Mouse (Mus musculus) limb, embryonic 11.5 days (tissue): ENCODE measurements at regions not wholly inside any gene's neighbourhood (a gene's known extent, or its start where the extent isn't known, plus 50 kb on each side); places are given as distances from the start of the nearest gene placed in this dataset.

Experiments
- ATAC-seq: fragments of 200-750 bp; cut with Nextera tagmentation; 2 replicates; pipeline ENCODE4 v1.8.0; 2017; ENCODE audit warnings: low read depth; ENCODE audit not compliant: insufficient number of reproducible peaks, low FRiP score, low TSS enrichment
- DNase-seq: peaks from one replicate; pipeline ENCODE4 v3.0.0-alpha.2; 2015; ENCODE audit warnings: low spot score
- H3K27ac ChIP-seq: fragments of 300-500 bp; sonication (generic); replicated peaks from 2 replicates; pipeline ENCODE4 v1.5.1; 2014; ENCODE audit warnings: low read depth, mild to moderate bottlenecking, low read length
- H3K27me3 ChIP-seq: fragments of 300-500 bp; sonication (generic); 2 replicates; pipeline ENCODE4 v1.6.1; 2014; ENCODE audit warnings: mild to moderate bottlenecking, low read length, mixed read lengths; ENCODE audit not compliant: control insufficient read depth, insufficient read depth
- H3K36me3 ChIP-seq: fragments of 300-500 bp; sonication (generic); 2 replicates; pipeline ENCODE4 v1.6.1; 2014; ENCODE audit warnings: mild to moderate bottlenecking, low read length, moderate library complexity, mixed read lengths; ENCODE audit not compliant: control insufficient read depth, insufficient read depth
- H3K4me1 ChIP-seq: fragments of 300-500 bp; sonication (generic); 2 replicates; pipeline ENCODE4 v1.6.1; 2014; ENCODE audit warnings: low read length, mixed read lengths; ENCODE audit not compliant: control insufficient read depth, insufficient read depth
- H3K4me2 ChIP-seq: fragments of 300-500 bp; sonication (generic); 2 replicates; pipeline ENCODE4 v1.6.1; 2014; ENCODE audit warnings: low read depth, mild to moderate bottlenecking, moderate library complexity; ENCODE audit not compliant: severe bottlenecking
- H3K4me3 ChIP-seq: fragments of 300-500 bp; sonication (generic); 2 replicates; pipeline ENCODE4 v1.5.1; 2014; ENCODE audit warnings: low read depth, low read length
- H3K9ac ChIP-seq: fragments of 300-500 bp; sonication (generic); 2 replicates; pipeline ENCODE4 v1.6.1; 2014; ENCODE audit warnings: mild to moderate bottlenecking, low read length
- H3K9me3 ChIP-seq: fragments of 300-500 bp; sonication (generic); 2 replicates; pipeline ENCODE4 v1.6.1; 2016; ENCODE audit warnings: low read length; ENCODE audit not compliant: control insufficient read depth
- WGBS: fragments of 180-500 bp; shearing (Covaris S2); extraction: QIAGEN DNeasy Blood & Tissue Kit; methylation state at CpG from one replicate; pipeline ENCODE4 v1.1.7; 2014; 5-methylcytosine and 5-hydroxymethylcytosine counted together

- Histone ChIP-seq H3K27me3 (no peaks in the 10 kb centered on the region), H3K9me3 (no peaks in the 10 kb centered on the region)
These were observed 279.1 kb upstream of the Zfp64 start for GRCm38 (mm10) chr2:169234368-169235070.

DNA sequence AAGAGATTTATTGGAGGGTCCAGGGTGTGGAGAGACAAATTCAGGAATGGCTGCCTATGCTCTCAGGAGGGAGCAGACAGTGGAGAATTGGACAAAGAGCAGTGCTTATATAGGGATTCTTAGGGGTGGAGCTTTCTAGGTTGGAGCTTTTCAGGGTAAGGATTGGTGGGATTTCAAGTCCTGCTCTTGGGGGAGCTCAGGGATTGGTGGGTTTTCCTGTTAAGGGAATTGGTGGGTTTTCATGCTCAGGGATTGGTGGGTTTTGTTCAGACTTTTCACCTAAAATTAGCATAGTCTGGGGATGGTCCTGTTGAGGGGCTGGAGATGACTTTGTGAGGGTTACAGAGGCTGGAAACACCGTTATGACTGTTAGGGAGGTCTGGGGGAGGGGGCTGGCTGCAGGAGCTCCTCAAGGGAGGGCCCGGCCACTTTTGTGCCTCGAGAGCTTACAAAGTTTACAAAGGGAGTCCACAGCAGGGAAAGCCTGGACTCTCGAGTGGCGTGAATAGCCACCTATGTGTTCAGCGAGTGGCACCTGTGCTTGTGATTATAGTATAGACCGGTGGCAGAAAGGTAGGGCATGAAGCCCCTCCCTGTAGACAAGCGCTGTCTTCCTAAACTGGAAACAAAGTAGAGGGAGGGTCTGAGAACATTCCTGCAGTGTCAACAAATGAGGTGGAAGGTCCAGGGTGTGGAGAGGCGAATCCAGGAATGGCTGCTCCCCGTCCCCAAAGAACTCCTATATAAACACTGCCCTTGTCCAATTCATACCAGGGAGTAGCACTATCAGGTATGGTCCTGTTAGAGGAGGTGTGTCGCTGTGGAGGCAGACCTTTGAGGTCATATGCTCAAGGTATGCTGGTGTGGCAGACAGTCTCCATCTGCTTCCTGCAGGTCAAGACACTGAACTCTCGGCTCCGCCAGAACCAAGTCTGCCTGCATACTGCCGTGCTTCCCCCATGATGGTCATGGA lies 278.1 kb upstream of the Zfp64 start:
- Histone ChIP-seq H3K27ac (no peak overlapping the region), H3K9me3 (no peaks in the 10 kb centered on the region), H3K4me1 (no peaks in the 10 kb centered on the region), H3K36me3 (no peaks in the 10 kb centered on the region), H3K9ac (no peak overlapping the region), H3K27me3 (no peaks in the 10 kb centered on the region), H3K4me3 (no peak overlapping the region), H3K4me2 (no peak overlapping the region)
- no peak for DNase-seq
- no peak for ATAC-seq
- WGBS: 81% methylated on average over 14 of the region's 14 CpGs

More at GRCm38 (mm10) chr2:169234368-169235070, 279.1 kb upstream of the Zfp64 start:
- H3K4me3 ChIP-seq: no peak overlapping the region
- H3K4me2 ChIP-seq: no peak overlapping the region
- DNase-seq: no peak
- H3K36me3 ChIP-seq: no peaks in the 10 kb centered on the region
- no peak for ATAC-seq
- WGBS: 77% methylated on average over 11 of the region's 11 CpGs
- H3K4me1 ChIP-seq: no peaks in the 10 kb centered on the region
- H3K9ac ChIP-seq: no peak overlapping the region
- H3K27ac ChIP-seq: no peak overlapping the region

GRCm38 (mm10) chr2:169222264-169222663 lies 266.9 kb upstream of the Zfp64 start:
- no peak overlapping the region for H3K4me3 ChIP-seq
- H3K9ac ChIP-seq: no peak overlapping the region
- no peaks in the 10 kb centered on the region for H3K36me3 ChIP-seq
- H3K27ac ChIP-seq: no peak overlapping the region
- ATAC-seq (no peak), DNase-seq (no peak)
- H3K9me3 ChIP-seq: no peaks in the 10 kb centered on the region
- no peaks in the 10 kb centered on the region for H3K4me1 ChIP-seq
- 88% methylated on average over 8 of the region's 8 CpGs for WGBS
- no peaks in the 10 kb centered on the region for H3K27me3 ChIP-seq
- no peak overlapping the region for H3K4me2 ChIP-seq

DNA sequence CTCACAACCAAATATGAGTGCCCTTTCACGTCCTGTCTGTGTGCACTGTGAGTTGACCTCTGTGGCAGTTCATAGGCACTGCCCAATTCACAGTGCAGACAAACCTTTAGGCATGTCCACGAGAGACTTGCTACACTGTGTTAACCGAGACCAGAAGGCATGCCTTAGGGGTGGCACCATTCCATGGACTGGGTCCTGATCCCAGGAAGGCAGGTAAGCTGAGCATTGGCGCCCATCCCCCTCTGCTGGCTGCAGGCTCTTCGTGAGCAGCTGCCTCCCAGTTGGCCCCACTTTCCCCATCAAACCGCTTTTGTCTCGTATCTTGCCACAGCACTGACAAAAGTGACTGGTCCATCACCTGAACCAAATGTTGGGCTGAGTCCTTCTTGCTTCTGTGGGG lies 265.8 kb upstream of the Zfp64 start:
- Histone ChIP-seq H3K27me3 (no peaks in the 10 kb centered on the region), H3K9me3 (no peaks in the 10 kb centered on the region), H3K4me3 (no peak overlapping the region), H3K4me1 (no peaks in the 10 kb centered on the region), H3K27ac (no peak overlapping the region), H3K4me2 (no peak overlapping the region), H3K9ac (no peak overlapping the region), H3K36me3 (no peaks in the 10 kb centered on the region)
- WGBS: 73% methylated on average over 7 of the region's 7 CpGs
- ATAC-seq (no peak), DNase-seq (no peak)

DNA sequence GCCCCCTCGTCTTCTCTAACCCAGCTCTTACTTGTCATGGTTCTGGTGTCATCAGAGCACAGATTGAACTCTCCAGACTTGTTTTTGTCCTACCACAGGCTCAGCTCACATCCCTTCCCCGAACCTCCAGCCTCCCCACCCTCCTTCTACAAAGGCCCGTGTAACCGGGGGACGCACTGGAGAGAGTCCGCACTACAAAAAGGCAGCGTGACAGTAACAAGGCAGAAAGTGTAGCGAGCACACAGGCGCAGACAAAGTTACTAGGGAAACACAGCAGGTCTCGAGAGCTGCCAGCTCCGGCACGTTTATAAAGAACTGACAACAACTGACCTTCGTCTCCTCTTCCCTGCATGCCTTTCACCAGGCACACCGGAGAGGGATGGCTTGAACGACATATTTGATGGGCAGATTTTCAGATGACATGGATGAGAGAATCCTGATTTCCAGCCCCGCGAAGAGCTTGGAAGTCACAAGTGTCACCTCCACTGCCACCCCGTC lies 260.2 kb upstream of the Zfp64 start:
- no peak for DNase-seq
- no peak overlapping the region for H3K4me2 ChIP-seq

DNA sequence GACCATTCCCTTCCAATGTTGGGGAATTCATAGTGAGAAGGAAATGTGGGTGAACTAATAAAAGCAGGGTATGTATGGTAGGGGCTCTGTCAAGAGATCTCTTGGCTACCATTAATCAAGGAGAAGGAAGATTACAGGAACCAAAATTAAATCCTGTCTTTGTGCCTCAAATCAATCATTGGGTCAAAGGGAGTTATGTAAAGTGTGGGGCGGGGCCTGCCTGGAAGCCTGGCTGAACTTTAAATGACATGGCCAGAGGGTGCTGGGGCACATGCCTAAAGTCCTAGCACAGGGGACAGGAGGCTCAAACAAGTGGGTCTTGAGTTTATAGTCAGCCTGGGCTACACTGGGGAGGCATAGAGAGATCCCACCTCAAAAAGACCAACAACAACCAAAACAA lies 259.0 kb upstream of the Zfp64 start:
- 89% methylated on average over 1 of the region's 1 CpGs for WGBS

More for the DNA sequence above, 260.2 kb upstream of the Zfp64 start:
- Histone ChIP-seq H3K4me3 (no peak overlapping the region), H3K27ac (no peak overlapping the region), H3K9me3 (no peaks in the 10 kb centered on the region), H3K36me3 (no peaks in the 10 kb centered on the region), H3K27me3 (no peaks in the 10 kb centered on the region), H3K9ac (no peak overlapping the region), H3K4me1 (peaks cover 10% of the 10 kb centered on the region)
- 79% methylated on average over 18 of the region's 18 CpGs for WGBS
- no peak for ATAC-seq

GRCm38 (mm10) chr2:169213314-169213713 lies 257.9 kb upstream of the Zfp64 start:
- H3K27me3 ChIP-seq: no peaks in the 10 kb centered on the region
- H3K36me3 ChIP-seq: no peaks in the 10 kb centered on the region
- ATAC-seq (0 out of 2 replicates have a peak, but pooled peaks have one; percentile 35), DNase-seq (peak; percentile 58)
- H3K4me2 ChIP-seq: no peak overlapping the region
- no peaks in the 10 kb centered on the region for H3K9me3 ChIP-seq
- peaks cover 10% of the 10 kb centered on the region for H3K4me1 ChIP-seq
- 46% methylated on average over 10 of the region's 10 CpGs for WGBS
- peak overlapping the region; percentile 79 for H3K27ac ChIP-seq
- no peak overlapping the region for H3K4me3 ChIP-seq
- H3K9ac ChIP-seq: no peak overlapping the region

More for the DNA sequence above, 259.0 kb upstream of the Zfp64 start:
- peaks cover 10% of the 10 kb centered on the region for H3K4me1 ChIP-seq
- no peak overlapping the region for H3K9ac ChIP-seq
- H3K27ac ChIP-seq: no peak overlapping the region
- H3K36me3 ChIP-seq: no peaks in the 10 kb centered on the region
- no peak overlapping the region for H3K4me2 ChIP-seq
- H3K27me3 ChIP-seq: no peaks in the 10 kb centered on the region
- no peak for DNase-seq
- ATAC-seq: no peak
- H3K4me3 ChIP-seq: no peak overlapping the region
- H3K9me3 ChIP-seq: no peaks in the 10 kb centered on the region

- ATAC-seq (peak; percentile 57), DNase-seq (peak; percentile 61)
- H3K9me3 ChIP-seq: no peaks in the 10 kb centered on the region
- H3K4me1 ChIP-seq: peaks cover 10% of the 10 kb centered on the region
- no peak overlapping the region for H3K4me2 ChIP-seq
- H3K9ac ChIP-seq: no peak overlapping the region
- WGBS: 10% methylated on average over 3 of the region's 3 CpGs
- H3K4me3 ChIP-seq: no peak overlapping the region
- H3K36me3 ChIP-seq: no peaks in the 10 kb centered on the region
- peak overlapping the region; percentile 79 for H3K27ac ChIP-seq
- H3K27me3 ChIP-seq: no peaks in the 10 kb centered on the region
These were observed 257.4 kb upstream of the Zfp64 start for GRCm38 (mm10) chr2:169212676-169213257.
